Mouse (Mus musculus): ENCODE results near the gene Rap2c. TPM values are rescaled to one million over a fixed set of nuclear protein-coding genes. Genes with fewer than 3 reads are reported as not detected.

Rap2c gene
- polyA plus RNA-seq, 1 experiment from 2014 or later: 31.4 TPM

DNA sequence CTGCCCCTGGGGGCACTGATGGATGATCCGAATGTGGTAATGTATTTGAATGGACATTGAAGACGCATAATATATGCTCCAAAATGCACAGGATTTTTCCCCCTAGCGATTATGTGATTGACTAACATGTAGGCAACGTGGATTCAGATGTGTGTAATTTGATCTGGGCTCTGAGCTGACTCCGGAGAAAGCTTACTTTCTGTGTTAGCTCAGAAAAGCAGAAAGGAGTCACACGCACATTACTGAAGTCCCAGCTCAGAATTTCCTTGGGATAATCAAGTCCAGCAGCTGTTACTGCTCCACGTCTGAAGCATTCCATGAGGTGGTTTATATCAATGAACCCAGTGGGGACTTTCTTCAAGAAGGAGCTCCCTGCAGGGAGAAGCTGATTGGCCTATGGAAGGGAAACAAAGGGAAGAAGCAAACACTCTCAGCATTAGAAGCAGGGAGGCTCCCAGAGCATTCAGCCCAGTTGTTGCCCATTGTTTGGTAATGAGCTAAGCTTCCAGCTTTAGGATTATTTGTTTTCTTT is 17.9 kb upstream of the Rap2c start:
- H3K4me2 ChIP-seq (replicated peaks; ENCODE audit: low read depth, low read length): no peak overlapping the region; the same call in 1 of the 2 replicates
- ATAC-seq (ENCODE audit: low FRiP score): peak; percentile 80
- WGBS: 19% methylated on average over 7 of the region's 7 CpGs

DNA sequence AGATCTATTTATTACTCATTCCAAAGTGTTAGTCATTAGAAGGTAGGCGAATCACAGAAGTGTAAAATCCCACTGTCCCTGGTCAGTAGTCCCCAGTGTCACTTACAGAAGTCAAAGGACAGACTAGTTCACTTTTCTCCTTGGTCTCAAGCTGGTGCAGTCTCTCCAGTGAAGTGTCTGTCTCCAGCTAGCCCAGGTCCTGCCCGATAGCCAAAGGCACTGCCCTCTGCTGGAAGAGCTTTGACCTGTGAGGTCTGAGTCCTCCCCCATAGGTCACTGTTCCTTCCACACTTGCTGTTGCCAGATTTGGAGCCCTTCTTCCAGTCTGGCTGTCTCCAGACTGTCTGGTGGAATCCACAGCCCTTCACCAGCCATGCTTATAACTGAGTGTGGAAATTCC is 2.1 kb upstream of the Rap2c start:
- Histone ChIP-seq H3K36me3 (ENCODE audit: control insufficient read depth, insufficient read depth, low read length) (no peaks in the 10 kb centered on the region), H3K27me3 (ENCODE audit: control insufficient read depth, insufficient read depth, low read length) (no peaks in the 10 kb centered on the region), H3K9ac (ENCODE audit: low read depth, low read length) (no peak overlapping the region), H3K4me2 (replicated peaks; ENCODE audit: low read depth, low read length) (no peak overlapping the region), H3K4me3 (ENCODE audit: low read depth, low read length) (no peak overlapping the region), H3K9me3 (ENCODE audit: control insufficient read depth, low read length) (no peaks in the 10 kb centered on the region), H3K4me1 (replicated peaks; ENCODE audit: control insufficient read depth, insufficient read depth, low read length) (no peaks in the 10 kb centered on the region), H3K27ac (ENCODE audit: low read depth, low read length) (no peak overlapping the region)
- WGBS: 26% methylated on average over 2 of the region's 2 CpGs
- peak; percentile 8 for DNase-seq (ENCODE audit: low spot score)
- no peak for ATAC-seq (ENCODE audit: low FRiP score)

More for the DNA sequence above, 17.9 kb upstream of the Rap2c start:
- no peaks in the 10 kb centered on the region for H3K36me3 ChIP-seq (ENCODE audit: control insufficient read depth, insufficient read depth, low read length)
- peak; percentile 38 for DNase-seq (ENCODE audit: low spot score)
- no peaks in the 10 kb centered on the region for H3K9me3 ChIP-seq (ENCODE audit: control insufficient read depth, low read length)
- no peak overlapping the region for H3K4me3 ChIP-seq (ENCODE audit: low read depth, low read length)
- no peaks in the 10 kb centered on the region for H3K4me1 ChIP-seq (replicated peaks; ENCODE audit: control insufficient read depth, insufficient read depth, low read length)
- no peaks in the 10 kb centered on the region for H3K27me3 ChIP-seq (ENCODE audit: control insufficient read depth, insufficient read depth, low read length)
- peak overlapping the region; percentile 62 for H3K27ac ChIP-seq (ENCODE audit: low read depth, low read length)
- H3K9ac ChIP-seq (ENCODE audit: low read depth, low read length): no peak overlapping the region

- peak overlapping the region; percentile 90 for H3K27ac ChIP-seq (ENCODE audit: low read depth, low read length)
- 20% methylated on average over 30 of the region's 32 CpGs for WGBS
- no peaks in the 10 kb centered on the region for H3K9me3 ChIP-seq (ENCODE audit: control insufficient read depth, low read length)
These were observed 965 bp upstream of the Rap2c start for GRCm38 (mm10) chrX:51018786-51019179.

GRCm38 (mm10) chrX:51016926-51017325 is 892 bp downstream of the Rap2c start:
- Histone ChIP-seq H3K4me1 (replicated peaks; ENCODE audit: control insufficient read depth, insufficient read depth, low read length) (no peaks in the 10 kb centered on the region), H3K36me3 (ENCODE audit: control insufficient read depth, insufficient read depth, low read length) (no peaks in the 10 kb centered on the region), H3K4me2 (replicated peaks; ENCODE audit: low read depth, low read length) (peak overlapping the region; percentile 46), H3K9ac (ENCODE audit: low read depth, low read length) (no peak overlapping the region), H3K9me3 (ENCODE audit: control insufficient read depth, low read length) (no peaks in the 10 kb centered on the region), H3K27ac (ENCODE audit: low read depth, low read length) (no peak overlapping the region), H3K27me3 (ENCODE audit: control insufficient read depth, insufficient read depth, low read length) (no peaks in the 10 kb centered on the region), H3K4me3 (ENCODE audit: low read depth, low read length) (peak overlapping the region; percentile 60)
- ATAC-seq (ENCODE audit: low FRiP score) (no peak), DNase-seq (ENCODE audit: low spot score) (peak; percentile 7)
- WGBS: 33% methylated on average over 12 of the region's 12 CpGs

More at GRCm38 (mm10) chrX:51018786-51019179, 965 bp upstream of the Rap2c start:
- Histone ChIP-seq H3K27me3 (ENCODE audit: control insufficient read depth, insufficient read depth, low read length) (no peaks in the 10 kb centered on the region), H3K4me3 (ENCODE audit: low read depth, low read length) (peak overlapping the region; percentile 60), H3K4me2 (replicated peaks; ENCODE audit: low read depth, low read length) (peak overlapping the region; percentile 29; the same call in 1 of the 2 replicates), H3K4me1 (replicated peaks; ENCODE audit: control insufficient read depth, insufficient read depth, low read length) (no peaks in the 10 kb centered on the region), H3K9ac (ENCODE audit: low read depth, low read length) (peak overlapping the region; percentile 77; the same call in 1 of the 2 replicates), H3K36me3 (ENCODE audit: control insufficient read depth, insufficient read depth, low read length) (no peaks in the 10 kb centered on the region)
- peak; percentile 76 for DNase-seq (ENCODE audit: low spot score)
- ATAC-seq (ENCODE audit: low FRiP score): peak; percentile 89

DNA sequence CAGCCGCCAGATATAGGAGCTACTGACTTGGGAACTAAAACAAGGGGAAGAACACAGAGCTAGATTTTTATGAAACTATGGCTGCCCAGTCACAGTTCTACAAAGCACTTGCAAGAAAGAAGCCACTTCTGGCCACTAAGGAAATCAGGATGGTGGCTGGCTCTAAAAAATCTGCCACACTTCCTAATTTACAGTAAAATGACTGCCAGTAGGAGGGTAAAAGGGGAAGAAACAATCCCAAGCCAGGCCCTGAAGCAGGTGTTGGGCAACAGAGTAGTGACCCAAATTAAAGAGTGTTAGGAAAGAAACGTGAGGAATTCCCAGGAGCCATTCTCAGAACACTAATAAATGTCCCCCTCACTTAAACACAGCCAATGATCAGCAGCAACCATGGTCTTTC is 5.5 kb downstream of the Rap2c start:
- no peaks in the 10 kb centered on the region for H3K9me3 ChIP-seq (ENCODE audit: control insufficient read depth, low read length)
- ATAC-seq (ENCODE audit: low FRiP score): no peak
- whole genome bisulfite sequencing: 70% methylated on average over 2 of the region's 2 CpGs
- H3K4me2 ChIP-seq (replicated peaks; ENCODE audit: low read depth, low read length): no peak overlapping the region
- no peak overlapping the region for H3K27ac ChIP-seq (ENCODE audit: low read depth, low read length)
- H3K27me3 ChIP-seq (ENCODE audit: control insufficient read depth, insufficient read depth, low read length): no peaks in the 10 kb centered on the region
- DNase-seq (ENCODE audit: low spot score): no peak
- no peak overlapping the region for H3K4me3 ChIP-seq (ENCODE audit: low read depth, low read length)
- no peak overlapping the region for H3K9ac ChIP-seq (ENCODE audit: low read depth, low read length)
- no peaks in the 10 kb centered on the region for H3K4me1 ChIP-seq (replicated peaks; ENCODE audit: control insufficient read depth, insufficient read depth, low read length)
- no peaks in the 10 kb centered on the region for H3K36me3 ChIP-seq (ENCODE audit: control insufficient read depth, insufficient read depth, low read length)

- ATAC-seq (ENCODE audit: low FRiP score): no peak
These were observed 7.5 kb downstream of the Rap2c start for GRCm38 (mm10) chrX:51010323-51010722.

DNA sequence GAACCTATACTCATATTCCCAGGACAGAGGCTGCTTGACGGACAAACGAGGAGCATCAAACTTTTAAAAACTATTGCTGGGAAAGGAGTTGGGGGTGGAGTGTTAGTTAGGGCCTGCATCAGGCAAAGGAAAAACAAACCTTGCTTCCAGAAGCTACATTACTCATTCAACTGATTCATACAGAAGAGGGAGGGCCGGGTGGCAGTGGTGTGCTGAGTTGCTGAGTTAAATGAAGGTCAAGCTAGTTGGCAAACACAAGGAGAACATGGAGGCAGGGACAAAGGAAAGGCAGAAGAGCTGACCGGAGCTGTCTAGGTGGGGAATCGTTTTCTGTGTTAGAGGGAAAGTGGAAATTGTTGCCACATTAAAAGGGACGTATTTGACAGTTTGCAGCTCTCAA is 17.0 kb downstream of the Rap2c start:
- DNase-seq (ENCODE audit: low spot score) (no peak), ATAC-seq (ENCODE audit: low FRiP score) (no peak)
- H3K9me3 ChIP-seq (ENCODE audit: control insufficient read depth, low read length): no peaks in the 10 kb centered on the region
- no peak overlapping the region for H3K27ac ChIP-seq (ENCODE audit: low read depth, low read length)
- no peaks in the 10 kb centered on the region for H3K27me3 ChIP-seq (ENCODE audit: control insufficient read depth, insufficient read depth, low read length)
- H3K4me1 ChIP-seq (replicated peaks; ENCODE audit: control insufficient read depth, insufficient read depth, low read length): no peaks in the 10 kb centered on the region
- H3K4me3 ChIP-seq (ENCODE audit: low read depth, low read length): no peak overlapping the region
- H3K4me2 ChIP-seq (replicated peaks; ENCODE audit: low read depth, low read length): no peak overlapping the region
- H3K36me3 ChIP-seq (ENCODE audit: control insufficient read depth, insufficient read depth, low read length): no peaks in the 10 kb centered on the region
- 90% methylated on average over 6 of the region's 6 CpGs for WGBS
- H3K9ac ChIP-seq (ENCODE audit: low read depth, low read length): no peak overlapping the region

More at GRCm38 (mm10) chrX:51010323-51010722, 7.5 kb downstream of the Rap2c start:
- no peak overlapping the region for H3K4me3 ChIP-seq (ENCODE audit: low read depth, low read length)
- H3K9me3 ChIP-seq (ENCODE audit: control insufficient read depth, low read length): no peaks in the 10 kb centered on the region
- 84% methylated on average over 4 of the region's 4 CpGs for WGBS
- H3K36me3 ChIP-seq (ENCODE audit: control insufficient read depth, insufficient read depth, low read length): no peaks in the 10 kb centered on the region
- H3K4me2 ChIP-seq (replicated peaks; ENCODE audit: low read depth, low read length): no peak overlapping the region
- no peak overlapping the region for H3K9ac ChIP-seq (ENCODE audit: low read depth, low read length)
- H3K27me3 ChIP-seq (ENCODE audit: control insufficient read depth, insufficient read depth, low read length): no peaks in the 10 kb centered on the region
- no peak for DNase-seq (ENCODE audit: low spot score)
- H3K4me1 ChIP-seq (replicated peaks; ENCODE audit: control insufficient read depth, insufficient read depth, low read length): no peaks in the 10 kb centered on the region
- H3K27ac ChIP-seq (ENCODE audit: low read depth, low read length): no peak overlapping the region

- 89% methylated on average over 2 of the region's 2 CpGs for WGBS
These were observed 22.5 kb downstream of the Rap2c start for GRCm38 (mm10) chrX:50995310-50995709.

GRCm38 (mm10) chrX:50991324-50991723 is 26.5 kb downstream of the Rap2c start:
- no peak for ATAC-seq (ENCODE audit: low FRiP score)
- H3K4me1 ChIP-seq (replicated peaks; ENCODE audit: control insufficient read depth, insufficient read depth, low read length): no peaks in the 10 kb centered on the region
- H3K9ac ChIP-seq (ENCODE audit: low read depth, low read length): no peak overlapping the region
- H3K4me2 ChIP-seq (replicated peaks; ENCODE audit: low read depth, low read length): no peak overlapping the region
- no peaks in the 10 kb centered on the region for H3K9me3 ChIP-seq (ENCODE audit: control insufficient read depth, low read length)
- 85% methylated on average over 5 of the region's 5 CpGs for WGBS
- H3K4me3 ChIP-seq (ENCODE audit: low read depth, low read length): no peak overlapping the region
- H3K27me3 ChIP-seq (ENCODE audit: control insufficient read depth, insufficient read depth, low read length): no peaks in the 10 kb centered on the region
- H3K36me3 ChIP-seq (ENCODE audit: control insufficient read depth, insufficient read depth, low read length): no peaks in the 10 kb centered on the region
- DNase-seq (ENCODE audit: low spot score): no peak
- no peak overlapping the region for H3K27ac ChIP-seq (ENCODE audit: low read depth, low read length)

More at GRCm38 (mm10) chrX:50995310-50995709, 22.5 kb downstream of the Rap2c start:
- no peaks in the 10 kb centered on the region for H3K27me3 ChIP-seq (ENCODE audit: control insufficient read depth, insufficient read depth, low read length)
- no peak overlapping the region for H3K9ac ChIP-seq (ENCODE audit: low read depth, low read length)
- no peak overlapping the region for H3K27ac ChIP-seq (ENCODE audit: low read depth, low read length)
- H3K9me3 ChIP-seq (ENCODE audit: control insufficient read depth, low read length): no peaks in the 10 kb centered on the region
- H3K4me1 ChIP-seq (replicated peaks; ENCODE audit: control insufficient read depth, insufficient read depth, low read length): no peaks in the 10 kb centered on the region
- H3K4me2 ChIP-seq (replicated peaks; ENCODE audit: low read depth, low read length): no peak overlapping the region
- no peak overlapping the region for H3K4me3 ChIP-seq (ENCODE audit: low read depth, low read length)
- DNase-seq (ENCODE audit: low spot score): no peak
- H3K36me3 ChIP-seq (ENCODE audit: control insufficient read depth, insufficient read depth, low read length): no peaks in the 10 kb centered on the region
- no peak for ATAC-seq (ENCODE audit: low FRiP score)

Data from hindbrain, embryonic 11.5 days (tissue).